Mouse (Mus musculus): ENCODE data around the gene Cdc42bpa.
"Not testable (repeated sequence)": the region's sequence is repeated elsewhere in the genome, so short reads cannot be mapped to it uniquely, and the experiment has no call there.

The Cdc42bpa gene

DNA sequence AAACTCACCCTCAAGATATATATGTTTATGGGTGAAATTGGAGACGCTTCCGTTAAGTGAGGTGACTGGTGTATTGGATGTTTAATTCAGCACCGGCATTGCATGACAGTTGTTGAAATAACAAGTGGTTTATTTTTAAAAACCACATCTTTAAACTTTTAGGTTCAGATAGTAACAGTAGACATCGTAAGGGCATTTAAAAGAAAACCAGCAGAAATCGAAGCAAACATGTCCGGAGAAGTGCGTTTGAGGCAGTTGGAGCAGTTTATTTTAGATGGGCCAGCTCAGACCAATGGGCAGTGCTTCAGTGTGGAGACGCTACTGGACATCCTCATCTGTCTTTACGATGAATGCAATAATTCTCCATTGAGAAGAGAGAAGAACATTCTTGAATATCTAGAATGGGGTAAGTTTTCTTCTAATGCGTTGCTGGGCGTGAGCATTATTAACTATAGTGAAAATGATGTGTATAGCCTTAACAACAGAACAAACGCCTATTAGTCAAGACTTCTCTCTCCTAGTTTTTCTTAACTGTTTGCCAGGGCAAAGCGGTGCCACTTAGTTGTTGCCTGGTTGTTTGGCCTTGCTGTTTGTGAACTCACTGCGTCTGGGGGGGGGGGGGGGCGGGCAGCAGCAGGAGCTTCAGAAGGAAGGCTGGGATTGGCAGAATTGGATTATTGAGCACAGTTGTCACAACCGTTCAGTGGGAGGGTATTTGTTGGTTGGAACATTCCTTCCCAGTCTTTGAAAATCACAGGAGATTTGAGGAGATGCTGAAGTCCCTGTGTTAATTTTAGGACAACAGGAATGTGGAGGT lies 818 bp downstream of the Cdc42bpa start:
- peak; percentile 32 for DNase-seq (ENCODE audit: low read depth)

DNA sequence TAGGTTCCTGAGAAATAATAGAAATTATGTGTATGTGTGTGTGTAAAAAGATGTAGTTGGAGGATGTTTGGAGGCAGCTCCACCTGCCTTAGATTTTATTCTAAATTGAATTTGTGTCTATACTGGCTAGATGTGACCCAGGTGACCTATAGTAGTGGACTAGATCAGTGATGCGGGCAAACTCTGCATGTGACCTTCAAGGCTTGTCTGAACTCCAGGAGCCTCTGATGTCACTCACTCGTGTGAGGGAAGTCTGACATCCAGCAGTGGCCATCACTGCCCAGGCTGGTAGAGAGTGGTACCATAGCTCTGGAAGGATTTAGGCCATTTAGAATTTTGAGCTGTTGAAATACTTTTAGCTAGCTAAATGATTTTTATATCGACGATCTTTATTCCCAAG lies 1.5 kb downstream of the Cdc42bpa start:
- DNase-seq (ENCODE audit: low read depth), result no peak

DNA sequence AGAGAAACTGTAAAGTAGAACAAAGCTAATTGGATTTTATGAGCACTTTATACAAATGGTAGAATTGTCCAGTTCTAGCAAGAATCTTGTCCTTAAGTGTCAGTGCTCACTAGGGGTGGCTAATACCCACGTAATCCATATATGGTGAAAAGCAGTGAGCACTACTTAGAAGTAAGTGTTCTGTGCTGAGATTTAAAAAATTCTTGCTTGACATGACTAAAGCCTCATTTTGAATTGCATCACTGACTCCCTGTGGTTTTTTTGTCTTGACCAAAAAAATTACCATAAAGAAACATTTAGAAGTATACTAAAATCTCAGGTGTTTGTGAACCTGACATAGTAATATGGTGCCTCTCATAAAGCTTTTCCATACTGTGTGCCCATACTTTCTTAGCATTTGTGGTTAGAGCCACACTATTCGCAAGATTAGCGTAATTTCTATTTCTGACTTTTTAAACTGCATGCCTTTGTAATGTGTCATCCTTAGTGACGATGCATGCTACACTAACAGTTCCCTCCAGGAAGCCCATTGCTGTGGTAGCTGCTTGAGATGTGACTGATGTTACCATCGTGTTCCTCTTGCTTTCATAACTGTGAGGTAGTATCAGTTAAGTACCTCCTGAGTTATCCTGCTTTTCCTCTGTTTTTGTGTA lies 9.6 kb downstream of the Cdc42bpa start:
- DNase-seq (ENCODE audit: low read depth), result no peak

DNA sequence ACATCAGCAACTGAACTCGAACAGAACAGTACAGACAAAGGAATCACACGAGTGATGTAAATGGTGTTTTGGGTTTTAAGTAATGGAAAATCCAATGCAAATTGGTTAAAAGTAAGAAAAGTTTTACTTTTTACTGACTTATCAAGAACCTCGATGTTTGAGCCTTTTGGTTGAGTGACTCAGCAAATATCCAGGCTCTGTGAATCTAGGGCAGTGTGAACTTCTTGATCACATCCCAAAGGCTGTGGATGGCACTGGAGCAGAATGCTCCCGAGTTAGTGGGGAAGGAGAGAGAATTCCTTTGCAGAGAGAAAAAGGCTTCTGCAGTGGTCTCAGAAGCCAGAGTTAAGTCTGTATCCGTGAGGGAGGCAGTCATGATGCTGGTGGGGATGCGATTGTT lies 14.7 kb downstream of the Cdc42bpa start:
- DNase-seq (ENCODE audit: low read depth), result no peak

DNA sequence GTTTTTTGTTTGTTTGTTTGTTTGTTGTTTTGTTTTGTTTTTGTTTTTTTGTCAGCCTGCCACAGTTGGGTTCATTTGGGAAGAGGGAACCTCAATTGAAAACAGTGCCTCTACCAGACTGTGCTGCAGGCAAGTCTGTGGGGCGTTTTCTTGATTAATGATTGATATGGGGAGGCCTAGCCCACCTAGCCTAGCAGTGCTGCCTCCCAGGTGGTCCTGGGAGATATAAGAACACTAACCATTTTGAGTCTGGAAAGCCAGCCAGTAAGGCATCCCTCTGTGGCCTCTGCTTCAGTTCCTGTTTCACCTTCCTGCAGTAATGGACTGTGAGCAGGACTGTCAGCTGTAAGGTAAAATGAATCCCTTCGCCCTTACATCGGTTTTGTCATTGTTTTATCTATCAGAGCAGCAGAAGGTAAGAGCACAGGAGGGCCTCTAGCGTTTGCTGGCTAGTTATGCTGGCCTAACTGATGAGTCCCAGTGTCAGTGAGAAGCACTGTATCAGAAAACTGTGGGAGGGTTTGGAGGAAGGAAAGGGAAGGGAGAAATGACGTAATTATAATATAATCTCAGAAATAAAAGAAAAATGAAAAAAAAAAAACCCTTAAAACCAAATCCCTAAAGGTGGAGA lies 15.5 kb downstream of the Cdc42bpa start:
- DNase-seq (ENCODE audit: low read depth), result no peak

DNA sequence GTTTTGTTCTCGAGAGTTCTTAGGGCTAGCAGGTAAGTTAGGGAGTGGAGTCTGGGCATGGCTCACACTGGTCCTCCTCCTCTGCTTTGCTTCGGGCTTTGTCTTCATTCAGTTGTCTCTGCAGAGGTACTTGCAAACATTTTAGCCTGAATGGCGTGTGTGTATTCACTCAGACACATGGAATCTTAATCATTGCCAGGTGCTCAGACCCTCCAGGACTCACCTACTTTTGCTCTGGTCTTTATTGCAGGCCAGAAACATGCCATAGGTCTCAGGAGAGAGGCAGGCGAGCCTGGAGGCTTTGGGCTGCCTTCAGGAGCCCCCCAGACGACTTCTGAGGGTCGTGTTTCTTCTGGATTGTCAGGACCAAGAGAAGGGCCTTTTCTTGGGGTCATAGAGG lies 17.2 kb downstream of the Cdc42bpa start:
- no peak for DNase-seq (ENCODE audit: low read depth)

DNA sequence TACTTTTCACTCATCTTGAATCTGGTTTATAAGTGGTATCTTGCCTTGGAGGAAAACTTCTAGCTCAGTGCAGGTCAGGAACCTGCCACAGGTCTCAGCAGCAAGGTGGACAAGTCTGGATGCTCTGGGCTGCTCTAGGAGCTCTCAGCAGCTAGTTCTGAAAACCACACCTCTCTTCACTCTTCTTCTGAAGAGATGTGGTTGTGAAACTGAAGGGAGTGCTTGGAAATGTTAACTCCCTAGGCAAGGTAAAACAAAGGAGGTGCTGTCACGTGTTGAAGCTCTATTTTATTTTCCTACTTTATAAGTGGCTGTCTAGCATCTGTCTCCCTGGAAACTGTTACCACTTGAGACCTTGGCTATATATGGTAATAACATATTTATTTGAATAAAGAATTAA lies 18.5 kb downstream of the Cdc42bpa start:
- no peak for DNase-seq (ENCODE audit: low read depth)

DNA sequence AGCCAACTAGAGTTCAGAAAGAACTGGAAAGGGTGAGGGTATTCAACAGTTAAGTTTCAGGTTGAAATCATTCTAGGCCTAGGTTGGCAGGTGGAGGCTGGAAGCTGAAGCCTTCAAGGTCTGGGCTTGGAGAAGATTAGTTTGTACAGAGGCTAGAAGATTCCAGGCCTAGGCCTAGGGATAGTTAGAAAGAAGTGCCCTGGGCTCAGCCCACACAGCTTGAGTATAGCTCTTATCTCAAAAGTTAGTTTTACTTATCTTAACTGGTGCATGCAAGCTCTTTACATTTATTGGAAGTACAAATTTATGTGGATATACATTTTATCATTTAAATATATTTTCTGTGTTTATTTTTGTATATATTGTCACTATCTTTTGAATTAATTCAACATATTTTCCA lies 21.4 kb downstream of the Cdc42bpa start:
- DNase-seq (ENCODE audit: low read depth), result no peak

DNA sequence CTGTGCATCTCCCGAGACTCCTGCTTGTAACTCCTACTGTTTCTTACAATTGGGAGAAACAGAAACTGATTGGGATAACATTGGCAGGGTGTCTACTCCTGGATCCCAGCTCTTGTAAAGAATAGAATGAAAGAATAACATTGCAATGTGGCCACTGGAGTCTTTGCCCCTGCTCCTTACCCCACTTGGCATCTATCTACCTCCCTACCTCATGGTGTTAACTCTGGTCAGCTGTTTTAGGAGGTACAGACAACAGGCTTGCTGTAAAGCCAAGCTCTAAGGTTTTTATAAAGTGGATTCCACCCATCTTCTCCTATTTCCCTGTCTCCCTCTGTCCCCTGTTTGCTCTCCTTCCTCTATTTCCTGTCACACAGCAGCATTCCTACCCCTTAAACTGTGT lies 21.9 kb downstream of the Cdc42bpa start:
- no peak for DNase-seq (ENCODE audit: low read depth)

DNA sequence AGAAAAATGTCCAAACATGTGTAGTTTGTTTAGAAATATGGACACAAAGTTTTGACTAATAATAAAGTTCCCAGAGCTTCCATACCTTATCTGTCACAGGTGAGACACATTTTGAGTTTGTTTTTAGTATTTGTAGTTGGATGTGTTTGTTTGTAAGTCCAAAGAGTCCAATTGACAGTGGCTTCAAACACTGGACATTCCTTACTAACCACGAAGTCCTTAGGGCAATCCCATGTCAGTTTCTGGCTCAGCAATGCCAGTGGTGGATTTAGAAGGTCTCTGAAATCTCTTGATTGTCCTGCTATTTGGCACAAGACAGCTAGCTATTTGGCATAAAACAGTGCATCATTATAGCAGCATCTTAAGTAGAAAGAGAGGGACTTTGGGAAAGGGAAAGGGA lies 22.7 kb downstream of the Cdc42bpa start:
- no peak for DNase-seq (ENCODE audit: low read depth)

DNA sequence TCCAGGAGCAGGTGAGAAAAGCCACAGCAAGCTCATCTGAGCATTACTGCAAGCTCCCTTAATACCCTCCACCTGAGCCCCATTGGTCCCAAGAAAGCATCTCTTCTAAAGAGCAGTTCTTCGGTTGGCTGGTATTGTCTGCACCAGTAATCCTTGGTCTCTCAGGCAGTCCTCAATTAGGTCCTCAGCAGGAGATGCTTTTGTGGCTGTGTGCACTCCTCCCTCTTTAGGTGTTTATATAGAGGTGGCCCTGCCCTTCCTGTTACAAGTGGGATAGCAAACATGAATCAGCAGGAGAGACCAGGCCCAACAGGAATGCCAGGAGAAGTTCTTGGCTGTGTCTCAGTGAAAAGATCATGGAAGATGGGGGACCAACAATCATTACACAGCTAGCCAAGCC lies 23.9 kb downstream of the Cdc42bpa start:
- no peak for DNase-seq (ENCODE audit: low read depth)

DNA sequence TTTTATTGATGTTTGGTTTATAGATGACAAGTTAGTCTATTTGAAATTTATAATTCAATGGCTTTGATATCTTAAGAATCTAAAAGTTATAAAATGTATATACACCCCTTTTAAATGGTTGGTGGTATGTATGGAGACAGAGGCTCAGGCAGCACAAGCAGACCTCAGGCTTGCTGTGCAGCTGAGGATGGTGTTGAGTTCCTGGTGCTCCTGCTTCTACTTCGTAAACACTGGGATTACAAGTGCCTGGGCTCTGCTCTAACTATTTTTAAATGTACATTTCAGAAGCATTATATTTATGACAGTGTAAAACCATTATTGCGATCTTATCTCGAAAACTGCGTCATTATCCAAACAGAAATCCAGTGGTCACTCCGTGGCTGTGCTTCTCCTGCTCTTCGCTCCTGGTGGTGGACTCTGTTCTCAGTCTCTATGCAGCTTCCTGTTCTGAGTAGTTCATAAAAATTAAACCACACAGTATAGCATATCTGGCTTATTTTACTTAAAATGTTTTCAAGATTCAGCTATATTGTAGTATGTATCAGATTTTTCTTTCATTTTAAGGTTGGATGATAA lies 31.5 kb downstream of the Cdc42bpa start:
- DNase-seq (ENCODE audit: low read depth), result no peak

DNA sequence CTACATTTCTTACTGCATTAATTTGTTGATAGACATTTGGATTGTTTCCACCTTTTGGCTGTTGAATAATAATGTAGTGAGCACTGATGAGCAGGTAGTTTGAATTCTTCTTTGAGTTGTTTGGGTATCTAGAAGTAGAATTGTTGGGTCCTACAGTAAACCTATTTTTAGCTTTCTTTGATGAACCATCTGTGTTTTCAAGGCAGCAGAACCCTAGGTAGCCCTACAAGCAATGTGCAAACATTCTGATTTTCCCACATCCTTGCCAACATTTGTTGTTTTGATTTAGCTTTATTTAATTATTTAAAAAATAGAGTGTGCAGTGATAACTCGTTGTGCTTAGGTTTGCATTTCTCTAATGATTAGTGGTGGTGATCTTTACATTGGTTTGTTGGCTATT lies 32.0 kb downstream of the Cdc42bpa start:
- DNase-seq (ENCODE audit: low read depth), result no peak

DNA sequence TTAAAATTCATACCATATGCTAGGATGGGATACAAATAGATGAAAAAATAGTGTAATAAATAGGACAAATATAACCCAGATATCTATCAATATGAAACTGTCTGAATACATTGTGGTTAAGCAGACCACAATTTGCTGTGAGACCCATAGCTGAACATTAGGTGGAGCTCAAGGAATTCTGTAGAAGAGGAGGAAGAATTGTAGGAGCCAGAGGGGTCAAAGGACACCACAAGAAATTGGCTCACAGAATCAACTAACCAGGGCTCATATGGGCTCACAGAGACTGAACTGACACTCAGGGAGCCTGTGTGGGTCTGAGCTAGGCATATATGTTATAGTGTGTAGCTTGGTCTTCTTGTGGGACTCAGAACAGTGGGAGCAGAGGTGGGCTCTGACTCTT lies 47.8 kb downstream of the Cdc42bpa start:
- DNase-seq (ENCODE audit: low read depth), result no peak

DNA sequence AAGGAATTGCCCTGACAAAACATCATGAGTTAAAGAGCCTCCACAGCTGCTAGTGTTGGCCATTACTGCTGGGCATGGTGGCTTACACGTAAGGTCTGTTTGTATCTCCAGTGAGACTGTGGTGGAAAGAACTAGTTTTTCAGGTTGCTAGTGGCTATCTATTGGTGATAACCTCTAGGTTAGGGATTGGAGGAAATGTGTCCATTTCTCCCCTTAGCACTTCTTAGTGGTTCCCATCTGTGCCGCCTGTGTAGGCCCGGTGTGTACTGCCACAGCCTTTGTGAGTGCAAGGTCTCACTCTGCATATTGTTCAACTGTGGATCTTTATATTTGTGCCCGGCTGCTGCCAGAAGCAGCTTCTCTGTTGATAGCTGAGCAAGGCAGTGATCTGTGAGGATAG lies 53.2 kb downstream of the Cdc42bpa start:
- no peak for DNase-seq (ENCODE audit: low read depth)

DNA sequence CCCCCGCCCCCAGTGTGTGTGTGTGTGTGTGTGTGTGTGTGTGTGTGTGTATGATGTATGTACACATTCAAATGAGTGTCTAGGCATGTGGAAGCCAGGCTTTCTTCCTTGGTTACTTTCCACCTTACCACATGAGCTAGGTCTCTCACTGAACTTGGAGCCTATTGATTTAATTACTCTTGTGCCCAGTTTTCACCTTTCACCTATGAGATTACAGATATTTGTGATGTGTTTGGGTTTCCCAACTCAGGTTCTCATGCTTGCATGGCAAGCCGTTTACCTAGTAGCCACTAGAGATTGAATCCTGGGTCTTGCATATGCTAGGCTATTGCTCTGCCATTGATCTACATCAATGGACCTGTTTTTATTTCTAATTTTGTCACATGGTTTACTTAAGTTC lies 57.9 kb downstream of the Cdc42bpa start:
- DNase-seq (ENCODE audit: low read depth), result no peak

DNA sequence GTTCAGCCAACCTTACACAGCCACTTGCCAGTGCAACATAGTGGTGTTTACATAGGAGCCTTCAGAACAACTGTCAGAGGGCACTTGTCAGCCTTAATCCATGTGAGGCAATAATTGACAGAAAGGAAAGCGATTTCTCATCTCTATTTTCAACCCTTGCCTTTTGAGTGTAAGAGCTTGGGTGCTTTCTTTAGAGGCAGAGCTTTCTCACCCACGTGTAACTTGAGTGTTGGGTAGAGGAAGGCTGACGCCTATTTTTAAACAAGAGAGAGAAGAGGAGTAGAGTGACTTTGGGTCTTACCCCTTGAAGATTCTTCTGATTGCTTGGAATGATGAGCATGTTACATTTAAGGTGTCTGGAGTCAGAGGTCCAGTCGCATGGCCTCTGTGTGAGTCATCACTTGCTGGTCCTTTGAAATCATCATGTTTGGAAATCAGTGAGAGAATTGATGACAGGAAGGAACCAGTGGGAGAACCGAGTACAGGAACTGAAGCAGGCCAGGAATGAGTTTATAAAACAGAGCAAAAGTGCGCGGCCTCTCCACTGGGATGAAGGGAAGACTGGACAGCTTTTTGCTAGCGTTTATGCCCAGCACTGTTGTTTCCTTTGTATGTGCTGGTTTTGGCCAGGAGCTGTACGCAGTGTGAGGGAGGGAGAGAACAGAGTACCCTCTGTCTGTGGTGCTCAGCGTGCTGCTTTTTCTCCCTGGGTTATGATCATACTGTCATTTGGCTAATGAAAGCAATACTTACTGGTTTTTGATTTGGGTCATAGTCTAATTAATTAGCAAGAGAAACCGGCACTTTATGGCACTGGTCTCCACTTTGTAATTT lies 61.4 kb downstream of the Cdc42bpa start:
- DNase-seq (ENCODE audit: low read depth), result no peak

DNA sequence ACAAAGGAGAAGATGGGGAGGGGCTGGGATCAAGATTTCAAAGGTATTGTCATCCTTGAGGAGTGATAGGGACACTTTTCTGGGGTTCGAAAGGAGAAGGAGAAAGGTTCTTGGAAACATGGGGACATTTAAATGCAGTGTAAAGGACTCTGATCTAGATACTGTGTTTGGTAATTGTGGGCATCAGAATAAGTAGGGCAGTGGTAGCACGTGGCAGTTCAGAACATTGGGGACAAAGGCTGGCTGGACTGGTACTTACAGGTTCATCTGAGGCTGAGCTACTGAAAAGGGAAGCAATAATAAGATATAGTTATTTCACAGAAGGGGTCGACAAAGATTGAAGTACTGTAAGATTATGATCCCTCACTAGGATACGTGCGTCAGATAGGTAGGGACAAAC lies 63.2 kb downstream of the Cdc42bpa start:
- DNase-seq (ENCODE audit: low read depth), result no peak

DNA sequence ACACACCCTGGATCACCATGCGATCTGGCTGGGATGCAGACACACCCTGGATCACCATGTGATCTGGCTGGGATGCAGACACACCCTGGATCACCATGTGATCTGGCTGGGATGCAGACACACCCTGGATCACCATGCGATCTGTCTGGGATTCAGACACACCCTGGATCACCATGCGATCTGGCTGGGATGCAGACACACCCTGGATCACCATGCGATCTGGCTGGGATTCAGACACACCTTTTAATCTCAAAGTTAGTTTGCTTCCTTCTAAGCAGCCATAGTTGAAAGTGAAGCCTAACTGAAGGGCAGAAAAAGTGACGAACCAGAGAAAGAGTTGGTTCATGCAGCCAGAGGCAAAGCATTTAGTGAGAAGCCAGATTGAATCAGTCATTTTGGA lies 69.6 kb downstream of the Cdc42bpa start:
- not testable (repeated sequence) for DNase-seq (ENCODE audit: low read depth)

DNA sequence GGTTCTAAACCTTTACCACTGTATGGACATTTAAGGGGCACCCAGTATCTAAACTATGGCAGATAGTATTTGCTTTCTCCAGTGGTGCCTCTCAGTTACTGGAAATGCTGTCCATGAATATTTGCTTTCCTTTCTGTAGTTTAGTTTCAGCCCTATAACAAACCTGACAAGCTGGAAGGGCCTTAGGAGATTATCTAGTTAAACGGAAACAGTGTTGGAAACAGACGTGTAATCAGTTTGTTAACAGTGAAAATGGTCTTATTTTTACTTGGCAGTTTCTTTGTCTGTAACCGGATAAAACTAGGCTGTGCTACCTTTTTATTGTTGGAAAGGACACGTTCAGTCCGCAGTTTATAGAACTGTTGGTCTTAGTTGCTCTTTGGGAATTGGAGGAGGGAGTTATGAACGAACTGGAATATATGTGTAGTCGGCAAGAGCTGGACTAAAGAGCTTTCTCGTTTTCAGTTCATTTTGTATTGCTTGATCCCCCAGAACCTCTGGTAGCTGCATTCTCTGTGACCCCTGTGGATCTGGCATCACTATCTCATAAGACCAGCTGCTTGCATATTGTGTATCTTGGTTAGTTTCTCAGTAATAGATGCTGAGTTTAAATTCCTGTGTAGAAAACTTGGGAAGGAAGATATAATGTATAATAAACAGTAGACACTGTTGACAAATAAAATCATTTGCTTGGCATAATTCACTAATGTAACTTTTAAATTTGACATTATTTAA lies 70.5 kb downstream of the Cdc42bpa start:
- no peak for DNase-seq (ENCODE audit: low read depth)
